Mouse (Mus musculus): ENCODE data around the gene Cnr2.

- TF ChIP-seq POLR2A (IDR thresholded peaks at IDR 0.05; ENCODE audit: control insufficient read depth, low read depth, low read length), result no peak
- no peak for TF ChIP-seq CTCF (IDR thresholded peaks at IDR 0.05; ENCODE audit: control insufficient read depth, insufficient read depth, insufficient replicate concordance, low read depth, low read length)
Measured at GRCm38 (mm10) chr4:135895071-135895571, at the start of gene Cnr2.
